Mouse (Mus musculus) spleen, postnatal 14 days (tissue): ENCODE measurements around the gene Iqch.
"Not testable (repeated sequence)": the region's sequence is repeated elsewhere in the genome, so short reads cannot be mapped to it uniquely, and the experiment has no call there.

Experiments used
- DNase-seq, 2 experiments: peaks; one replicate each; pipeline ENCODE4 v3.0.0; 2021 to 2022; ENCODE audit warnings: low spot score in 2 of 2

The Iqch gene

DNA sequence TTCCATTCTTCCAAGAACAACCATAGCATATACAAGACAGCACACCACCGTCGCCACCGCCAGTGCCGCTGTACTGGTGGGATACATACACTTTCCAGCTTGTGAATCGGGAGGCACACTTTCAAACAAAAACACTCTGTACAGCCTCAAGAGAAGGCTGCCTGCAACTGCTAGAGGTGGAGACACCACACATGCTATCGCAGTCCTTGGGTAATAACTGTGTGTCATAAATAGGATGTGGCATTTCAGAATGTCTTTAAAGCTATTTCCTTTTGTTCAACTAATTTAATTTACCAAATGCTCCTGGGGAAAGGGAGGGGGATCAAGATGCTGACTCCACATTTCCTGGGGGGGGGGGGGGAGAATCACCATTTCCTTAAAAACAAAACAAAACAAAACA, 34.0 kb downstream of the Iqch start:
- no peak for DNase-seq

DNA sequence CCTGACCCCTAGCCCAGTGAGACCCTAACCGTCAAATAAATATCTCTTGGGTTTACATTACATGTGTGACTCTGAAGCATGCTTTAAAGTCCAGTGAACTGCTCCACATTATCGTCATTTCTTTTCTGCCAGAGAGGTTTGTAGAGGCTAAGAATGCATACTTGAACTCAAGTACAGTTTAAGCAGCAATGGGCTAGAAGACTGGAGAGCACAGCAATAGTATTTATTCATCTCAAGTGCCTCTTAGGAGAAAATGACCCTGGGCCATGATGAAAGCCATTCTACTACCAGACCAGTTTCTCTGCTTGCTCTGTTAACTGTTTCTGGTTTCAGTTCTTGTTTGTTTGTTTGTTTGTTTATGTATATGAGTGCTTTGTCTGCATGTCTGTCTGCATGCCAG, 38.9 kb downstream of the Iqch start:
- DNase-seq = no peak

DNA sequence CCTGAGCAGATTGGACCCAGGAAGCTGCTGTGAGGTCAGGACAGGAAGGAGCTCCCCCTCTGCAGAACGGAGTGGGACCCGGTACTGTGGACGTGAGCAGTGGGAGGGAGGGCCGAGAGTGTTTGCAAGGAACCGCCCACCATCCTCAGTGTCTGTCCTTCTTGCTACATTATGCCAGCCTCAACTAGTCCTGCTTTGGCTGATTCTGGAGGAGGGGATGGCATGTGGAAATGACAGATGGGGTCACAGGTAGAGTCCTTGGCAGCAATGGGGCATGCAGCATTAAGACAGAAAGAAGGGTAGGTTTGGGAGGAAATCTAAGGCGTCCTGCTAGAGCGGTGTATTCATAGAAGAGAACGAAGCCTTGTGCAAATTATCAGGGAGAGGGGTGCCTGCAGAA, 40.4 kb downstream of the Iqch start:
- DNase-seq = no peak

DNA sequence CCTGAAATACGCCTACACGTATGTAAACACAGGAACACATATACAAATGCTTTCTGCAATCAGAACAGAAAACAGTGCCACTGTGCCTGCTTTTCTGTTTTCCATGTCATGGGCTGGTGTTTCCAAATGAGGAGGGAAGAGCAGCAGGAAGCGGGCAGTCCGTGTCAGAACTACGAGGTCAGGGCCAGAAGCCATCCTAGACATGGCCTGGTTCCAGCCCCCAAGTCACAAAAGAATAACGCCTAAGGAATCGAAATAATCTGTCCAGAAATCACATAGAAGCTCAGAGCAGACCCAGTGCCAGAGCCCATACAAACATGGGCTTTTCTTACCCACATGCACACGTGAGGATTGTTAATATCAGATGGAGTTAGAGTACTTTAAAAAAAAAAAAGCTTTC, 45.4 kb downstream of the Iqch start:
- no peak for DNase-seq

DNA sequence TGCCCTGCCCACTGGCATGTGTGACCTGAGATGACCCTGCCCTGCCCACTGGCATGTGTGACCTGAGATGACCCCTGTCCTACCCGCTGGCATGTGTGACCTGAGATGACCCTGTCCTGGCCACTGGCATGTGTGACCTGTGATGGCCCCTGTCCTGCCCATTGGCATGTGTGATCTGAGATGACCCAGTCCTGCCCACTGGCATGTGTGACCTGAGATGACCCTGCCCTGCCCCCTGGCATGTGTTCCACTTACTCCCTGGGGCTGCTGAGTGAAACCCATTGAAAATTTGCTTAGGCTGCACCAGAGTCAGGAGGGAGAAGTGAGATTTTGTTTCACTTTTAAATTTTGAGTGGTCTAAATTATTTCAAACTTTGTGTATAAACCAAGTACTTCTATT, 46.0 kb downstream of the Iqch start:
- DNase-seq = no peak

DNA sequence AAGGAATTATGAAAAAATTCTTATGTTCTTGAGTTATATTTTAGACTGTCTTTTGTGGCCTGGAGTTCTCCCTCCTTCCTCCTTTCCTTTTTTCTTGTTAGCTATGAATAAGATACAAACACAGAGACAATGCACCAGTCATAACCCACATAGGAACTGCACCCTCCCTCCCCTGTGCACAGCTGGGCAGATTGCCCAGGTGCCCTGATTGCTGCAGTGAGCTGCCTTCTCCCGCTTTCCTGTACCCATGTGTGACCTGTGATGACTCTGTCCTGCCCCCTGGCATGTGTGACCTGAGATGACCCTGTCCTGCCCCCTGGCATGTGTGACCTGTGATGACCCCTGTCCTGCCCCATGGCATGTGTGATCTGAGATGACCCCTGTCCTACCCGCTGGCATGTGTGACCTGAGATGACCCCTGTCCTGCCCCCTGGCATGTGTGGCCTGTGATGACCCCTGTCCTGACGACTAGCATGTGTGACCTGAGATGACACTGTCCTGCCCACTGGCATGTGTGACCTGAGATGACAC, 46.8 kb downstream of the Iqch start:
- DNase-seq = no peak

DNA sequence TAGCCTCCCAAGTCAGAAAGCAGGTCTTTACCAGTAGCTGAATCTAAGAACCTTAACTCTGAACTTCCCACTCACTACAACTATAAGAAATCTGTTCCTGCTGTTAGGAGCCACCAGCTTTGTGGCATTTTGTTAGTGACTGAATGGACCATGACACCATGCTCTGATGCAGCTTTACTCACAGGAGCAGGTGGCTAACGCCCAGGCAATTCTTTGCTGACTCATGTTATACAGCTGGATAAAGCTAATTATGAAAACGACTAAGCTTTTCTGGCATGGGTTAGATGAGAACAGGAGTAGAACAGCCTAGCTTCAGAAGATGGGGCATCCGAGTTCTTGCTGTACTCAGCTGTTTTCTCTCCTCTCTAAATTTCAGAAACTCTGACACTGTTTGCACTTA, 48.7 kb downstream of the Iqch start:
- DNase-seq = no peak

DNA sequence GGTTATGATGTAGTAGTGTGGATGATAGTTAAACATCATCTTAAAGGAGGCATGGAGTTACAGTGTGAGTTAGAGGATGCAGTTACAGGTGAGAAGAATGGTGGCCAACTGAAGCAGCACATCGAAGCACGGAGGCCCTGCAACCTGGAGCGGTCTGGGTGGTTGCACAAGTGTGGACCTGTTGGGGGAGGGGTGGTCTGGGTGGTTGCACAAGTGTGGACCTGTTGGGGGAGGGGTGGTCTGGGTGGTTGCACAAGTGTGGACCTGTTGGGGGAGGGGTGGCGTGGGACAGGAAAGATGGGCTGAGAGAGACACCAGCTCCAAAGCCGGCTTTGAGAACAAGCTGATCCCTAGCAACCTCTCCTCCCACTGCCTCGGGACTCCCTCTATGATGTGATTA, 51.6 kb downstream of the Iqch start:
- not testable (repeated sequence) for DNase-seq

DNA sequence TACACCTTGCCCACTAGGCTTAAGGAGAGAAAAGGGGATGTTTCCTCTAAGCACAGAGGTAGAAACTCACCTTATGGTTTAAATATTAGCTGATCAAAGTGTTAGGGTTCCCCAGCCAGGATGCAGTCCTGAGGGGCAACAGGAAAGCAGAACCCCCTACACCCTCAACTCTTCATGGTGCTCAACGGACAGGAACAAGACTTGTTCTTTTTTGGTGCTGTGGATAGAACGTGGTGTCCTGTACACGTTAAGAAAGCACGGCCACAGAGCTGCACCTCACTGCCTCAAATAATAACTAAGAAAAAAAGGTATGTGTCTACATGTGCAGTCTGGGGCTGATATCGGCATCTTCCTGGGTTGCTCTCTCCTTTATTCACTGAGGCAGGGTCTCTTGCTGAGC, 53.3 kb downstream of the Iqch start:
- DNase-seq = no peak

DNA sequence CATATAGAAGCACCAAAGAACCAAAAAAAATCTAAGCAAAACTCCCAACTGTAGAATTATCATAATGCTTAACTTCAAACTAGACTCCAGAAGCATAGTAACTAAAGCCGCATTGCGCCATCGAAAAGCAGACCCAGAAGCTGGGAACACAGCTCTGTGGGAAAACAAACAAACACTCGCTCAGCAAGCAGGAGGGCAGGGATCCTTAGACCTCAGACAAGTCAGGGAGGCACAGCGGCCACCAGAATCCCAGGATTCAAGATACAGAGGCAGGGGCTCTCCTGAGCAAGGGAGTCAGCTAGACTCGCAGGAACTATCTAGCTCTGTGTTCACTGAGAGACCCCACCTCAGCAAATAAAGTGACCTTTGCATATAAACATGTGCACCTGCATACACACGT, 60.4 kb downstream of the Iqch start:
- no peak for DNase-seq

DNA sequence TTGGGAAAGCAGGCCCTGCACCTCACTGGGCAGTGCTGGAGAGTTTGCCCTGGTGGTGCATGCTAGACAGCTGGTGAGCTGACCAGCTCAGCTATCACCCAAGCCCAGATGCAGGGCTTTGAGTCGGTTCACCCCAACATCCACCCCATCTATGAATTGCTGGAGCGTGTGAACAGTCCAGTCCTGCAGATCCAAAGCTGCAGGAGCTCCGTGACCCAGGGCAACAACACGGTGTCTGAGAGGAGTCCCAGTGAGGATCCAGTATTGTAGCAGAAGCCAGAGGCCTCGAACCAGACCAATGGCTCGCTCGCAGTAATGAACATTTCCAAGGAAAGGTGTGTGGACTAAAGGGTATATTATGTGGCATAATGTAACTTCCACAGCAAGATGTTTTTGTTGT, 61.0 kb downstream of the Iqch start:
- DNase-seq = no peak

DNA sequence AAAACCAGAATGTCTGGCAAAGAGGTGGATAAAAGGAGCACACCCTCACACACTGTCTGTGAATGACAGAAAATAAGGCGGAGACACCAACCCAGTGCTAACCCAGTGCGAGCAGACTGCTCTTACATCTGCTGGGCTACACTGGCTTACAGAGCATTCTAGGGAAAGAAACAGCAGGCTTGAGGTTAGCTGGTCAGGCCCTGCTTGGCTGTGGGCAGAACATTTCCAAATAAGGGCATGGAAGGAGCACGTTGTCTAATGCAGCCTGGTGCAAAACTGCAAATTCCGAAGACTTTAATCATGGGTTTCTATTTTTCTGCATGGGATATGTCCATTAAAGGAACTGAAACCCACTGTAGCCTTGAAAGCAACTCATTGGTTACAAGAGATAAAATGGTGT, 64.8 kb downstream of the Iqch start:
- DNase-seq = no peak

DNA sequence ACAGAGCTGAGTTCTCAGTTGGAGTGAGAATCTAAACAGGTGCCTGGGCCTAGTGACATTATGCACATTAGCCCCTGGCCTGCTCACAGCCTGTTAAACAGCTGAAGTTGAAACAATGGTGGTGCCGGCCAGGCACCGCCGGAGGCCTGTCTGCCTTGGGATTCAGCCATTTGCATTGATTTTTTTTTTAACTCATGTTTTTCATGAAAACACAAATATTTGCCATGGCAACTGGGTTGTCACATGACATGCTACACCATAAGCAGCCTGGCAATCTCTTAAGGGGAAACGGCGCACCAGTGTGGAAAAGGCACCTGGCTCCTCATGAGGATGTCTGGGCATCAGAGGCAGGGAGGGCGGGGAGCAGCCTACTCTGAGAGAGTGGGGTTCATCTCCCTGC, 67.3 kb downstream of the Iqch start:
- no peak for DNase-seq

DNA sequence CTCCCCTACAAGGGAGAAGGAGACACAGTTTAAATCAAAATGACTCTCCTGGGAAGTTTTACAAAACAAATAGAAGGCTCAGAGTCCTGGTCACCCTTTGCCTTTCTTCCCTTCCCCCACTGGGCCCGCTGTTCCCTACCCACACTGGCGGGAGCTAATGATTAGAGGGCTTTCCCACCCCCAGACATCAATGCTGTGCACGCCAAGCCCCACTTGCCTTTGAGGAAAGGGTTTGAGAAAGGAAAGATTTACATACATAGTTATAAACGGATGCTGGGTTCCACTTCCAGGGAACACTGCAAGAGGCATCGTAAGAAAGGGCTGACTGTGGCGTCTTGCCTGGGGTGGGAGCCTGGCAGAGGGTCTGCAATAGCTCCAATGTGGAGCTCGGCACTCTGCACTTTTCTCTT, 67.9 kb downstream of the Iqch start:
- no peak for DNase-seq

DNA sequence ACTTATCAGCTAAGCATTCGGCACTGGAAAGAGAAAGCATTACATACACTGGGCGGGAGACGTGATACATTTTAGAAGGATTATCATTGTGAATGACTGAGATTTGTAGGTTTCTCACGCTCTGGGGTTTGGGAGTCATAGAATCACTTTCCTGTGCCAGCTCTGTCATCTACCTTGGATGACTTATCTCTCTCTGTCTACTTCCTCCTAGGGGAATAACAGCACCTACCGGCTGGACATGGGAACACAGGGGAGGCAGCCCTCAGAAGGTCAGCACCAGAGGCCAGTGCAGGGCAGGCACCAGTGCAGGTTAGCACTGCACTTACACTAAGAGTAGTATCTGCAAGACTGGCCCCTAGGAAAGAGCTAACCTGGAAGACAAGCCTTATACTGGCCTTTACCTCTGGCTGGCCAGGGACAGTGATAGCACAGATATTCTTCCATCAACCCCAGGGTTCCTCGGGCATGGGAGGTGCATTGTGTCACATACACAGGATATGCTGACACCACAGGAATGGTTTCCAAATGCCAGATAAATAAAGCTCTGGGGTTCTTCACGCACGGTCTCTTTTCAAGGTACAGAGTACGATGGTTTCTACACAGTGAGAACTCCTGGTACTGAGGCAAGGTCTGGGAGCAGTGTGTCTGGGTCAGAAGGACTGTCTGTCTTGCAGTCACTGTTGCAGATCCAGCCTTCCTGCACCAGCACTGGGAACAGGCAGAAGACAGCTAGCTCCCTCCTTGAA, 69.2 kb downstream of the Iqch start:
- no peak for DNase-seq

DNA sequence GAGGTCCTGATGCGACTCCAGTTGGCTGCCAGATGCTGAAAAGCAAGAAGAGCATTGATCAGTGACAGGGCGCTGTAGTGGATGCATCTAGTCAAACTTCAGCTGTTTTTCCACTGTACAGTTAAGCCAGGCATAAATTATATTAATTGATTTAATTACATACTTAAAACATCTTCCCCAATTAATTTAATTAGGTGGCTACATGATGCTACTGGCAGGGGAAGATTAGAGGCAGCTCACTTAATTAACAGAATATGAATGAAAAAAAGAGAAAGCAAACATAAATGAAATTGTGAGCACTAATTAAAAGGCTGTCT, 78.4 kb downstream of the Iqch start:
- DNase-seq = no peak

DNA sequence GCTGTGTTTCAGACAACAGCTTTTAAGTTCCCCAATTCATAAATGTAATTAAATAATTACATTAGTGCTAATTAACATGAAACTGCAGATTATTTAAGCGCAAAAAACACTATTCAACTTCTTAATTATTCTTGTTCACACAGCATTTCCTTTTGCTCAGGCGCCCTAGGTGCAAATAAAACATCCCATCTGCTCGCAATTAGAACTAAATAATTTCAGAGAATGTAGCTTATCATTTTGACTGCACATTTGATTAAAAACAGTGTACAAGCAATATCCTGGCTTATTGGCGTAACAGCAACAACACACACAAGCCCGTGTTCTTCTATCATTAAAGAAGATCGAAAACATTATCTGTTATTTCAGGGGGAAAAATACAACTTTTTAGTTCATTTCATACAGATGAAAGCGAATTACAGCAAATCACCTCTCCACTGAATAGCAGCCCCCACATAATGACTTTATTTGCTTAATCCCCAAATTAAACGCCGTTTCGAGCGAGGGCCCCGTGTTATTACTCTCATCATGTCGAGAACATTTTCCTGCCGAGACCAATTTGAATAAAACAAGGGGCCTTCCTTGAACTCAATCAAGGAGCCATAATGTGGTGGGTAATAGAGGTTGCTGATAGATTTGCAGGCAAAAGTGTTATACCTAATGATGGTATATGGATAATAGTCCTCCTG, 78.9 kb downstream of the Iqch start:
- no peak for DNase-seq

DNA sequence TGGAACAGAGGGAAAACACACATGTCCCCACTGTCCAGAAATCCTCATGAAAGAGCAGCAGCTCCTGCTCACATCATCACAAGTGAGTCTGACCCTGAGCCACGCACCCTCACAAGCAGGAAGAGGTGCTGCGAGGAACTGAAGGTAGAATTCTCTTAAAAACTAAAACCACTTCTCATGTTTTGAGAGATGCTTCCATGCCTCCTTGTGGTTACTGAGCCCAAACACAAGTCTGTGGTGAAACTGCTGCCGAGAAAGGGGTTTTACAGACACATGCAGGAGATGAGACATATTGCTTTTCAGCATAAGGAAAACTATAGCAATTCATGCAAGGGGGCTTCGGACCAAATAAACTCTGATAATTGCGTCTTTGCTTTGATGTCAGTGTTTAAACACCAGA, 89.4 kb downstream of the Iqch start:
- no peak for DNase-seq

DNA sequence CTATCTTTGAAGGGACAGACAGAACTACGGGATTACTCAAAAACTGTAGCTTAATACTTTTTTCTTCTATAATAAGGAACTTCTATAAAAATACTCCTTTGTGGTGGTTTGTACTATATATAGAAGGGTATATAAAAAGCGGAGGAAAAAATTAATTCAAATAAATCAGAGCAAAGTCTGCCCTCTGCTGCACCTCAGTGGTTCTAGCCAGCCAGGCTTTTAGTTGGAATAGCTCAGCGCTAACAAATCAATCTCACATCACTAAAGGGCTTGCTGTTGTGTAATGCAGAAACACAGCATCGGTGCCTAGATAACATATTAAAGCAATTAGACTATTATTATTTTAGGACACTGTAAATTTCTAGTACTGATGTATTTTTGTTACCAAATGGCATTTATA, 91.3 kb downstream of the Iqch start:
- DNase-seq = no peak

DNA sequence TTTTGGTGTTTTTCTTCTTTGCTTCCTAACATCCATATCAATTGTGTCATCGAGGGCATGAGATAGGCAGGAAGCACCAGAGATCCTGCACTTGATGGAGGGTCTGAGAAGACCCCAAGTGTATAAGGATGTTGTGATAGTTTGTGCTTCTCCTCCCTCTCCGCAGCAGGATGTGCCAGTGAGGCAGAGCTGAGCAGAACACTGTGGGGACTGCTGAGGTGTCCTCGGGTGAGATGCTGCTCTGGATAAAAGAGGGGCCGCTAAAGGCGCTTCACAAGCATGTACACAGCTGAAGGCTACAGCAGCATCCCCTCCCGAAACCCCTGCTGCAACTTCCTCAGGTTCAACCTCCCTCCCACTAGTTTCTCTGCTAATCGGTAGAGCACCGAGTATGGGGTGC, 95.2 kb downstream of the Iqch start:
- DNase-seq = no peak

DNA sequence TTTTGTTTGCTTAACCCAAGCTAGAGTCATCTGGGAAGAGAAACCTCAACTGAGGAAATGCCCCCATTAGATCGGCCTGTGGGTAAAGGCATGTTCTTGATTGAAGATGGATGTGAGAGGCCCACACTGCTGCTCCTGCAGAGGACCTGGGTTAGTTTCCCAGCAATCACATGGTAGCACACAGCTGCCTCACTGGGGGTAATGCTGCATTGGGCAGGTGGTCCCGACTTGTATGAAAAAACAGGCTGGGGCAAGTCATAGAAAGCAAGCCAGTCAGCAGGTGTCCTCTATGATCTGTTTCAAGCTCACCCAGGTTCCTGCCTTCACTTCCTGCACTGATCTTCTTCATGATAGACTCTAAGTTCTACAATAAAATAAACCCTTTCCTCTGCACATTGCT, 98.4 kb downstream of the Iqch start:
- DNase-seq = no peak

DNA sequence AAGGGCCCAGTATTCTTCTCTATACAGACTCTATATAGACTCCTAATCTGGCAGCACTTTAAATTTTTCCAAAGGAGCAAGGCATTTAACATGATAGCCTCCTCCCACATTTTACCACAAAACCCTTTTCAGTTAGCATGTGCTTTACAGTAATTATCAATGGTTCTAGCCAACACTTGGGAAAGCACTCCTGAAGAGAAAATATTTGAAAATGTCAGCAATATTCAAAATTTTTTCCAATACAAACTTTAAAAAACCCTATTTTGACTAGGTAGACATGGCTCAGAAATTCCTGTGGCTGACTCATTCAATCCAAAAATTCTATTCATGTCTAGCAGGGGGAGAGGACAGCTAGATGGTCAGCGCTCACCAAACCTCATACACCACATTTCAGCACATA, 100.8 kb downstream of the Iqch start:
- no peak for DNase-seq

DNA sequence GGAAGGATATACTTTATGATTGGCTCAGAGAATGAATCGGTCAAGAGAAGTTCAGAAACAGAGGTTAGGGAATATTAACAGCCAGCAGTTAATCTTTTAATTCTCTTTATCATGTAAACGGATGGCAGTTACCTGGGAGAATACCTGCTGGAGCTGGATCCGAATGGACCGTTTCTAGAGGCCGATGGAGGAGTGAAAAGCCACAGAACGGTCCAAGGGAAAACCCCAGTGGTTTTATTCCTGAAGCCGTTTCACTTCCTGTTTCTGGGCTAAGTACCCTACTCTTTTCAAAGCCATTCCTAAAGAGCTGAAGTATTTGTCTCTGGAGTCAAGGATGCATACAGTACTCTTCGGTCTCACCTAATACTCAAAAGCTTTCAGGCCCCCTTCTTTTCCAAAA, 102.4 kb downstream of the Iqch start:
- no peak for DNase-seq

DNA sequence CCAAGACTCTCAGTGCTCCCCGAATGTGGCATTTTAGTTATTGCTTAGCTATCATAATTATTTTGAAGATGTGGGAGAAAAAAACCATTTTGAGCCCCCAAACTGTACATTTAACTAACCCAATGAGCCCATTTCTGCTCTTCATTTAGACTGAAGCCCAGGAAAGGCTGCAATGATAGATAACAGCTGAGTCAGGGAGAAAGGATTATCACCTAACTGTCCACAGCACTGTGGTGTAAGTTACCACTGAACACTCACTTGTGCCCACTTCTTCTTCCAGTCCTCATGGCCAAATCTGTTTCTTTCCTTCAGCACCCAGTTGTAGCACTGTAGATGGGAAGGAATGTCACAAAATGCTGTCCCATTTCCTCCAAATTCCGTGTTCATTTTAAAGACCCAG, 106.5 kb downstream of the Iqch start:
- no peak for DNase-seq
